ENCODE assay signal across 8 mouse cellular contexts in the genomic region with DNA sequence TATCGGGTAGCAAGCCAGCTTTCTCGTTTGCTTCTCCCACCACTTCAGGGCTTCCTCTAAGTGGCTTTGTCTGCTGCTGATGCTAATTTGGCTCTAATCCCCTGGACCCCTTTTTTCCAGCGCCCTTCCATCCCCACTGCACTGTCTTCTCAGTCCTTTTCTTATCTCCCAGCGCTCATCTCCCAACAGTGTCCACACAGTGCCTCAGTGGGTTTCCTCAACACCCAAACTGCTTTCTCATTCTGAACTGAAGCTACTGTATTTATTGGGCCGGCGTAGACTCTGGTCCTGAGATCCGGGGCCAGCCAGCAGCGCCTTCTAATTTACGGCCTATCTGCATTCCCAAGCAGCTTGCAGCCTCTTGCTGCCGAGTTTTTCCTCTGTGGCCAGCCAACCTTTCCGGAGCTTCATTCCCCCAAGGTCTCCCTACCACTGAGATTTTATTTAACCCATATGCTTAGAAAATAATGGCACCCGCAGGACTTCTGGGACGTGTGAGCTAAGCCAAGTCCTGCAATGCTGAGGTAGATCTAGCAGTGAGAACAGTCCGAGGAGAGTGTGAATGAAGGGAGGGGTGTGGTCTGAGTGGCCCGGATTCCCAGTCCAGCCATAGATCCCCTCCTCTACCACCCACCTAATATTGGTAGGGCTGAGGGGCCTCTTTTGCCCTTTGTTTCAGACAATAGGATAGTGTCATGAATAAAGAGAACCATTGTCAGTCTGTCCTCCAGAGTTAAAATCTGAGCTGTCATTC. TPM values are rescaled to one million over a fixed set of nuclear protein-coding genes. Genes with fewer than 3 reads are reported as not detected.
A peak's percentile ranks its signal among the peaks of the same experiment; 100 is the strongest.
DNase-seq lines count a peak whose midpoint lies in the region; ATAC-seq and TF ChIP-seq lines count a peak whose summit lies in the region.

Gene Gng2 (minus strand): TSS at position 357 of the 754 bp plus-strand sequence.

- no peaks in the 10 kb centered on the region for H3K27me3 ChIP-seq in kidney, adult 2 months (replicated peaks; ENCODE audit: control insufficient read depth, insufficient read depth, low read length)
- no peaks in the 10 kb centered on the region for H3K27me3 ChIP-seq in embryonic facial prominence, embryonic 12.5 days
- H3K27me3 ChIP-seq in hindbrain, embryonic 12.5 days, result no peaks in the 10 kb centered on the region
- no peaks in the 10 kb centered on the region for H3K27me3 ChIP-seq in limb, embryonic 14.5 days (ENCODE audit: control insufficient read depth, insufficient read depth, low read length)

- TF ChIP-seq CTCF in kidney, adult 2 months (conservative IDR thresholded peaks at IDR 0.05; ENCODE audit: insufficient read depth, insufficient read length, low read depth, low read length), result no peak

- H3K4me1 ChIP-seq in kidney, adult 2 months (ENCODE audit: control insufficient read depth, insufficient read depth, low read length), result no peaks in the 10 kb centered on the region
- H3K4me1 ChIP-seq in embryonic facial prominence, embryonic 12.5 days, result peaks cover 20% of the 10 kb centered on the region
- peaks cover 34% of the 10 kb centered on the region for H3K4me1 ChIP-seq in hindbrain, embryonic 12.5 days
- peaks cover 23% of the 10 kb centered on the region for H3K4me1 ChIP-seq in limb, embryonic 14.5 days (ENCODE audit: control insufficient read depth, insufficient read depth, low read length)

- H3K4me3 ChIP-seq in kidney, adult 2 months (ENCODE audit: insufficient read depth, low read depth, low read length), result peak within 1 kb of the TSS; percentile 47
- peak within 1 kb of the TSS; percentile 45 for H3K4me3 ChIP-seq in embryonic facial prominence, embryonic 12.5 days
- peak within 1 kb of the TSS; percentile 62 for H3K4me3 ChIP-seq in hindbrain, embryonic 12.5 days
- H3K4me3 ChIP-seq in limb, embryonic 14.5 days (replicated peaks; ENCODE audit: low read length), result peak within 1 kb of the TSS; percentile 47

- H3K36me3 ChIP-seq in kidney, adult 2 months (ENCODE audit: control insufficient read depth, insufficient read depth, low read length), result no peaks in the 10 kb centered on the region
- H3K36me3 ChIP-seq in embryonic facial prominence, embryonic 12.5 days, result no peaks in the 10 kb centered on the region
- H3K36me3 ChIP-seq in hindbrain, embryonic 12.5 days, result no peaks in the 10 kb centered on the region
- H3K36me3 ChIP-seq in limb, embryonic 14.5 days (ENCODE audit: control insufficient read depth, insufficient read depth, low read length), result no peaks in the 10 kb centered on the region

- ATAC-seq in embryonic facial prominence, embryonic 12.5 days (ENCODE audit: insufficient number of reproducible peaks, insufficient read depth, low FRiP score, low TSS enrichment), result peak; percentile 18; the same call in 1 of the 2 replicates
- peak; percentile 48 for ATAC-seq in hindbrain, embryonic 12.5 days (ENCODE audit: low FRiP score)
- ATAC-seq in limb, embryonic 14.5 days (ENCODE audit: low FRiP score, low read depth), result peak; percentile 50
- no peak for ATAC-seq in neutrophil, adult 5-6 weeks (ENCODE audit: extremely low read depth, insufficient number of reproducible peaks, low FRiP score, poor library complexity, severe bottlenecking)

- 21% methylated on average over 15 of the region's 15 CpGs for WGBS in kidney, adult 2 months
- WGBS in embryonic facial prominence, embryonic 12.5 days, result 7% methylated on average over 15 of the region's 15 CpGs
- WGBS in hindbrain, embryonic 12.5 days, result 9% methylated on average over 15 of the region's 15 CpGs
- 4% methylated on average over 15 of the region's 15 CpGs for WGBS in limb, embryonic 14.5 days

- no peak for DNase-seq in kidney, adult 2 months
- no peak for DNase-seq in kidney, adult 18-20 months
- peak; percentile 23 for DNase-seq in NIH3T3 (ENCODE audit: low read depth)
- DNase-seq in limb, embryonic 14.5 days (ENCODE audit: low spot score), result peak; percentile 44
- no peak for DNase-seq in thymus, postnatal 10 days (ENCODE audit: low spot score in 2 of 2)

- H3K9ac ChIP-seq in embryonic facial prominence, embryonic 12.5 days, result peak within 1 kb of the TSS; percentile 55
- H3K9ac ChIP-seq in hindbrain, embryonic 12.5 days, result peak within 1 kb of the TSS; percentile 84
- H3K9ac ChIP-seq in limb, embryonic 14.5 days (ENCODE audit: low read depth, low read length, severe bottlenecking), result peak within 1 kb of the TSS; percentile 54

- 0 out of 2 replicates have a peak within 1 kb of the TSS, but pooled peaks have one; percentile 12 for H3K27ac ChIP-seq in kidney, adult 2 months (ENCODE audit: insufficient read depth, low read depth, low read length)
- peak within 1 kb of the TSS; percentile 86 for H3K27ac ChIP-seq in embryonic facial prominence, embryonic 12.5 days
- peak within 1 kb of the TSS; percentile 89 for H3K27ac ChIP-seq in hindbrain, embryonic 12.5 days
- H3K27ac ChIP-seq in limb, embryonic 14.5 days (replicated peaks; ENCODE audit: low read depth, low read length), result peak within 1 kb of the TSS; percentile 91

- H3K9me3 ChIP-seq in embryonic facial prominence, embryonic 12.5 days, result no peaks in the 10 kb centered on the region
- H3K9me3 ChIP-seq in hindbrain, embryonic 12.5 days (replicated peaks), result no peaks in the 10 kb centered on the region
- H3K9me3 ChIP-seq in limb, embryonic 14.5 days (ENCODE audit: control insufficient read depth, low read length), result no peaks in the 10 kb centered on the region

- TF ChIP-seq POLR2A in kidney, adult 2 months (IDR thresholded peaks at IDR 0.05; ENCODE audit: low read depth, low read length), result no peak
- no peak for TF ChIP-seq POLR2A in limb, embryonic 14.5 days (IDR thresholded peaks at IDR 0.05; ENCODE audit: borderline replicate concordance, extremely low read depth, insufficient read depth, insufficient read length)

- H3K4me2 ChIP-seq in embryonic facial prominence, embryonic 12.5 days (replicated peaks), result peak within 1 kb of the TSS; percentile 50
- peak within 1 kb of the TSS; percentile 67 for H3K4me2 ChIP-seq in hindbrain, embryonic 12.5 days (replicated peaks)
- H3K4me2 ChIP-seq in limb, embryonic 14.5 days (replicated peaks; ENCODE audit: low read depth, low read length, severe bottlenecking), result peak within 1 kb of the TSS; percentile 69

RNA-seq across cellular contexts. Expression of gene Gng2, which starts in this region (rescaled TPM):
- polyA plus RNA-seq in kidney, adult 2 months (2012; rRNA removed), result 6.6 and 9.0 TPM in 2 replicates
- polyA plus RNA-seq in embryonic facial prominence, embryonic 12.5 days (2016; fragmentation: Nextera tagmentation; extraction: Ambion mirVana), result 77.6 and 81.4 TPM in 2 replicates
- polyA plus RNA-seq in hindbrain, embryonic 12.5 days (2016; fragmentation: Nextera tagmentation; extraction: Ambion mirVana), result 203 and 213 TPM in 2 replicates
- polyA plus RNA-seq in limb, embryonic 14.5 days (2012; rRNA removed), result 39.0 and 40.5 TPM in 2 replicates
- polyA plus RNA-seq in limb, embryonic 14.5 days (2014; fragmentation: Nextera tagmentation; extraction: Ambion mirVana), result 52.3 and 67.7 TPM in 2 replicates
- total RNA-seq in neutrophil, adult 5-6 weeks (2017), result 66.8 and 76.3 TPM in 2 replicates

Comparison
In these comparisons a context has a peak if more than half of its experiments do, and no peak if none do; other contexts are left out.
1. DNase-seq: peak in NIH3T3 (single experiment) and limb, embryonic 14.5 days (single experiment); none in kidney, adult 2 months (single experiment), kidney, adult 18-20 months (single experiment) and thymus, postnatal 10 days (0 of 2).
2. H3K27ac ChIP-seq: peak in every context shown above with its lines; median percentile 91 in limb, embryonic 14.5 days; 89 in hindbrain, embryonic 12.5 days; 86 in embryonic facial prominence, embryonic 12.5 days; 12 in kidney, adult 2 months.
3. Peak in every context shown above with its lines, with median percentiles within 50 percentile points of each other: H3K4me3 ChIP-seq, H3K4me2 ChIP-seq and H3K9ac ChIP-seq.